Mouse (Mus musculus): Measurements from ENCODE around the gene AU021092. TPM values are rescaled to one million over a fixed set of nuclear protein-coding genes. Genes with fewer than 3 reads are reported as not detected.
"Not testable (repeated sequence)": the region's sequence is repeated elsewhere in the genome, so short reads cannot be mapped to it uniquely, and the experiment has no call there.

Gene AU021092
- 10 to 100 TPM; 17.6 to 23.8 TPM for total RNA-seq (2021)
- long read RNA-seq, experiment 1, partial matches to known transcripts = 0 of 5 reads
- long read RNA-seq, experiment 1, other reads (novel, unspliced or antisense) = 1 of 5 reads
- long read RNA-seq, experiment 2, transcript AU021092-201 (8 exons, 1,368 nt) = major isoform, 11 of 15 reads
- long read RNA-seq, experiment 2, partial matches to known transcripts = 0 of 15 reads
- long read RNA-seq, experiment 2, other reads (novel, unspliced or antisense) = 4 of 15 reads

DNA sequence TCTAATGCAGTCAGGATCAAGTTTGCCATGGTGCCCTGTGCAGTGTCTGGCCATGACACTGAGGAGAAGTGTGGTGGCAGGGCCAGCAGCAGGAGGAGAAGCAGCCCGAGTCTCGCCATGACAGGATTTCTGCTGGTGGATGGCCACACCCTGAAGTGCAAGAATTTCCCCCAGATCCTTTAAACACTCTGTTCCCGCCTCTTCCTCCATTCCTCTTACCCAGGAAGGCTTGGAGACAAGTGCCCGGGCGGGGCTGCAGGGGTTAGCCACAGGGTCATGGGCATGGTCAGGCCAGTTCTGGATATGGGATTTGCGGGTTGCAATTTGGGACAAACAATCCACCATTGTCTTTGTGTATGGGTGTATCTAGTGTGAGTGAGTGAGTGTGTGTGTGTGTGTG lies at the start of gene AU021092:
Gene AU021092 (minus strand): TSS at position 160 of the 400 bp plus-strand sequence.
- DNase-seq (ENCODE audit: low spot score in 2 of 2) = no peak

DNA sequence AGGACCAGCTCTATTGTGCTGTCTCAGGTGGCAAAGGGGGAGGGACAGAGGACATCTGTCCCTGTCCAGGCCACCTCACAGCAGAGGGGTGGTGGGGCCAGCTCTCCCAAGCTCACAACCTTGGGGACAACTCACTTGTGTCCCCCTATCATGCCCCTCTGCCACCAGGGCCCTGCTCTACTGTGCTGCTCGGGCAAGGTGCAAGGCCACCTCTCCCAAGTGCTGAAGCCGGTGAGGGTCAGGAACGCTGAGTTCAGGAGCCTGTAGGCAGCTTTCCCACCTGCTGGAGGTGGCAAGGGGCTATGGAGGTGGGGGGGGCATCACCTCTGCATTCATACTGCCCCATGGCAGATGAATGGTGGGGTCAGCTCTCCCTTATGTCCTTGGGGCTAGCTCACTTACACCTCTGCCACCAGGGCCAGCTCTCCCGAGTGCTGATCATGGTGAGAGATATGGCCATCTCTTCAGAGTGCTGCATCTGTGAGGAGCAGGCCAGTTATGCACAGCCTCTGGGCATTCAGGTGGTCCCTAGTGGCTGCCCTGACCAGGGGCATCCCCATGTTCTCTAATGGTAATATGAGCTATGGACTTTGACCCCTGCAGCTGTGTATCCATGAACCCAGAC lies 49.4 kb upstream of the AU021092 start:
- DNase-seq (ENCODE audit: low spot score in 2 of 2) = no peak

DNA sequence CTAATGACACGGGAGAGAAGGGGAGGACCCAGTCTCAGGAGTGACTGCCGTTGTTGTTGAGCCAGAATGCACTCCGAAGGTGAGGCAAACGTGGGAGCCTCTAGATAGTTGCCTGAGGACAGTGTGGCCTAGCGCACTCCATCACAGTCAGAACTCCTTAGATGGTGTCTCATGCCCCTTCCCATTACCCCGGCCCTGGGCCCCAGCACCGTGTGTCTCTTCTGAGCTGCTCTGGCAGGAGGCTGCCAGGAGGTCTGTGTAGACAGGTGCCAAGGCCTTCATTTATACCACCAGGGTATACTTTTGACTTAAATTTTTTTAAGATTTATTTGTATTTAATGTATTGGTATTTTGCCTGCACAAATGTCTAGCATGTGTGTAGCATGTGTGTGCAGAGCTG lies 41.8 kb upstream of the AU021092 start:
- DNase-seq (ENCODE audit: low spot score in 2 of 2) = no peak

DNA sequence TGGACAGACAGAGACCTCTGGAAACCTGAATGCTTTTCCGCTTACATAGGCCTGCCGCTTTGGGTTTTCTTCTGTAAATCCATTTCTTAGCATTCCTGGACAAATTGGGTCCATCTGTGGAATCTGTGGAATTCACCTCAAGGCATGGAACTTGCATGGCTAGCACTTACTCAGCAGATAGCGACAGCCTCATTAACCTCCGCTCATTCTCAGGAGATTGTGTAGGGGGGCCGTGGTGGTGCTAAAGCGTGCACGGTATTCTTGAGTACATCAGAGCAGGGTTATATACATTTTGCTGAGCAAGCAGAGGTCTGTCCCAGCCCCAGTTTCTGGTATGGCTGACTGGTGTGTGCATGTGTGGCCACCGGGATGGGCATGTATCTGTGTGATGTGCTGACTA lies 41.1 kb upstream of the AU021092 start:
- DNase-seq (ENCODE audit: low spot score in 2 of 2) = no peak

- DNase-seq (ENCODE audit: low spot score in 2 of 2) = peak; percentile 96 to 99
These were observed 33.8 kb upstream of the AU021092 start, which contains the start of gene Eef2kmt for GRCm38 (mm10) chr16:5255779-5256496. Gene Eef2kmt (minus strand): TSS chr16:5255983.

GRCm38 (mm10) chr16:5255081-5255740 lies 33.1 kb upstream of the AU021092 start:
- no peak for DNase-seq (ENCODE audit: low spot score in 2 of 2)

GRCm38 (mm10) chr16:5254346-5255025 lies 32.4 kb upstream of the AU021092 start:
- DNase-seq (ENCODE audit: low spot score in 2 of 2) = peak; percentile 64 to 69

DNA sequence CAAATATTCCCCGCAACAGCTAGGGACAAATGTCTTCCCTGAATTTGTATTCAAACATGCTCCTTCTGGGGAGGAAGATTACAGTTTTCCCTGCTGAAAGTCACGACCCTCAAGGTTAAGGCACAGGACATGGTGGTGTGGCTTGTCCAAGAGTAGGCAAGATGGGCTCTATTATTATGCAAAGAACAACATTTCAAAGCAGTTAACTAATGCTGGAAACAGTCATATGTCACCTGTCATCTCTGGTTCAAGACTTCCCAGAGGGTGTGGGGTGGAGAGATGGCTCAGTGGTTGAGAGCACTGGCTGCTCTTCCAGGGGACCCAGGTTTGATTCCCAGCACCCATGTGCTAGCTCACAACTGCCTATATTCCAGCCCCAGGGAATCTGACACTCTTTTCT lies 30.2 kb upstream of the AU021092 start:
- DNase-seq (ENCODE audit: low spot score in 2 of 2) = no peak

DNA sequence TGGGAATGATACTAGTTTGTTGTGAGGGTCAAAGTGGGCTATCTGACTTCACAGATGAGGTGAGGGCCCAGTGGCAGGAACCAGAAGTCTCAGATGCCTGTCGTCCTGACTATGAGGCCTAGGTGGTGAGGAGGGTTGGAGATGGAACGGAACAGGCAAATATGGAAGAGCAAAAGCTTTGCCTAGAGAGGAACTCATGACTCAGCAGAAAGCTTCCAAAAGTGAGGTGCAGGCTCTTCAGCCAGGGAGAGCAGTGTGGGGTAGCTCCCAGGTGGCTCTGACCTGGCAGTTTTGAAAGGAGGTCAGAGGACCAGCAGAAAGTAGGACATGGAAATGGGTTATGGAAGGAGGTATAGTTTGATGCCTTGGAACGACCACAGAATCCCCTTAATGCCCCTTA lies 28.8 kb upstream of the AU021092 start:
- no peak for DNase-seq (ENCODE audit: low spot score in 2 of 2)

DNA sequence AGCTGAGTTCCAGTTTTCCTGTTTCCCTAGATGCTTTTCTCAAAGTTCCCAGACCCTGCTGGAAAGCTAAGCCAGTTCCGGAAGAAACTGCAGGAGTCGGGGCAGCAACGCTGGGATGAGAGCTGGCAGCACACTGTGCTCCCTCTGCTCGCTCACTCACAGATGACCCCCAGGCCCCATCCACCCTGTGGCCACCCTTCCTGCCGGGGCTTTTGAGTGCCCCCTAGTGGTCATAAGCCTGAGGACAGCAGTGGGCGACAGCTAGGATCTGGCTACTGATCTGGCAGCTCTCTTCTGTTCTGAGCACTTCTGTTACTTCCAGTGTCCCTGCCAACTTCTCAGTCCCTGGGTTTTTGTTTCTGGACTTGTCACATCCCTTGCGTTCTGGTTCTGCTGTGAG lies 22.3 kb upstream of the AU021092 start:
- DNase-seq (ENCODE audit: low spot score in 2 of 2) = peak in 1 of 2 experiments; percentile 57

DNA sequence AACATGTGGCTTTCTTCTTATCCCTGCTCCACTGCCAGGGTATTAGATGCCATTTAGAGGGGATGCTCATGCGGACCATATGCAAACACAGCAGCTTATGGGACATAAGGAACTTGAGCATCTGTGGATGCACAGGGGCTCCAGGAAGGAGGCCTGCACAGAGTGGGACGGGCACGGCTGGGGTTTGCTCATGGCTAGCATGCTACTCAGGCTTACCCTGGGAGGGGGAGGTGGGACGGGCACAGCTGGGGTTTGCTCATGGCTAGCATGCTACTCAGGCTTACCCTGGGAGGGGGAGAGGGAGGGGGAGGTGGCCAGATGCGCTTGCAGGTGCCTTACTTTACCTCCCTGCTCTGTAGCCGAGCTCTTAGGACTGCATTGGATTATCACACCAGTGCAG lies 20.8 kb upstream of the AU021092 start:
- no peak for DNase-seq (ENCODE audit: low spot score in 2 of 2)

- no peak for DNase-seq (ENCODE audit: low spot score in 2 of 2)
These were observed 20.3 kb upstream of the AU021092 start for GRCm38 (mm10) chr16:5242355-5242754.

DNA sequence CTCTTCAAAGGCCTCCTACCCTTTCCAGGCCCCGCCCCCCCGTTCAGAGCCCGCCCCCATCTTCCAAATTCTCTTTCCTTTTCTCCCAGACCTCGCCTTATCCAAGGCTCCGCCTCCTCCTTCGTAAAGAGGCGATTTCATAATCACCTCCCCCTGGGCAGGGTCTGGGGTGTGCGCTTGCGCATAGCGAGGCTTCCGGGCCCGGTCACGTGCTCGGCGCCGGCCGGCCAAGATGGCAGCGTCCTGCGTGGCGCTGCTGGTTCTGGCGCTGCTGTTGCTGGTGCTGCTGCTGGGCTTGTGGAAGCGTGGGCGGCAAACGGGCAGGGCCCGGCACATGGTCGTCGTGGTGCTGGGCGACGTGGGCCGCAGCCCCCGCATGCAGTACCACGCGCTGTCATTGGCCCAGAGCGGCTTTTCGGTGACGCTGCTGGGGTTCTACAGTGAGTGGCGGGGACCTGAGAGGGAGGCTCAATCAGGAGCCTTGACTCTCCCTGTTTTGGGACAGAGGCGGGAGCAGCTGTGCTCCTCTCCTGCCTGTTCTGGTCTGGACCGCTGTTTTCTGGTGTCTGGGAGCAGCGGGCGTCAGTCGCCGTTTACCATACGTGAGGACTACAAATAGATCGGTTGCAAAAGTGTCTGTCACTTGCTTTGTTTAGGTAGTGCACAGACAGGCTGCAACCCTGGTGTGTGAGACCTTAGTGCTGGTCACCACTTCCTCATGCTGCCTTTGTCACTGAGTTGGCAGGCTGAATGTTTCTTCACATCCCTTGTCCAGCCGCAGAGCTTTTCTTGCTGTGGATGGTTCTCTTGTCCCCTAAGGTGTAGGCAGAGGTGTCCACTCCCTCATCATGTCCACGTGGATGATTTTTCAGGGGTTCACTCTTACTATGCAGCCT lies 11.6 kb upstream of the AU021092 start, which contains the start of gene Alg1:
Gene Alg1 (plus strand): TSS at position 204 of the 896 bp plus-strand sequence.
- DNase-seq (ENCODE audit: low spot score in 2 of 2) = peak; percentile 85 to 86

DNA sequence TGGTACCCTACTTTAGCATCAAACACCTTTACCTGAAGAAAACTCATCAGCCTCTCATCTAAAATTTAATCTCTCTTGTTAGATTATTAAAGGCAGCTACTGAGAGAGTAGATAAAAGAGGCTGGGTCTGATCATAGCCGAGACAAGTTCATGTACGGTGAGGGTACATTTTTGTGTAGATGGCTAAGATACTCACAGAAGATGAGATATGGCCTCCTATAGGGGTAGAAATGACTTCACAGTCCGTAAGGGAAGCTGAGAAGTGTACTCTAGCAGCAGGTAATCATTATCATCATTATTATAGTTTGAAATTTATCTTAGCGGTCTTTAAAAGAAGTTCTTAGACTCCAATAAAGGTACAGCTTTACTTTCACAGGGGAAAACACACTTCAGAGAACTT lies 10.9 kb upstream of the AU021092 start:
- no peak for DNase-seq (ENCODE audit: low spot score in 2 of 2)

DNA sequence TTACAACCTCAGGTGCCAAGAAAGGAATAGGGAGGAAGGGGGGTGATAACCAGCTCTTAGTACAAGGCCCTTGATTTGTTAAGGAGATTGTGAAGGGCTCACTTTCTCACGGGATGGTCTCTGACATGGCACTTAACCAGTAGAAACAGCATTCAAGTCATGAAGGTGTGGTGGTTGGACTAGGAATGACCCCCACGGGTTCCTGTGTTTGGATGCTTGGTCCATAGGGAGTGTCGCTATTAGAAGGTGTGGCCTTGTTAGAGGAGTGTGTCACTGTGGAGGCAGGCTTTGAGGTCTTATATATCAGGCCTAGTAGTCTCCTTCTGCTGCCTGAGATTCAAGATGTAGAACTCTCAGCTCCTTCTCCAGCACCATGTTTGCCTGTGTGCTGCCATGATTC lies 6.0 kb upstream of the AU021092 start:
- not testable (repeated sequence) for DNase-seq (ENCODE audit: low spot score in 2 of 2)

- not testable (repeated sequence) for DNase-seq (ENCODE audit: low spot score in 2 of 2)
These were observed 5.4 kb upstream of the AU021092 start for GRCm38 (mm10) chr16:5227501-5227900.

- not testable (repeated sequence) for DNase-seq (ENCODE audit: low spot score in 2 of 2)
These were observed 4.4 kb upstream of the AU021092 start for GRCm38 (mm10) chr16:5226534-5226933.

GRCm38 (mm10) chr16:5221403-5221802 lies 696 bp downstream of the AU021092 start:
- DNase-seq (ENCODE audit: low spot score in 2 of 2) = no peak

DNA sequence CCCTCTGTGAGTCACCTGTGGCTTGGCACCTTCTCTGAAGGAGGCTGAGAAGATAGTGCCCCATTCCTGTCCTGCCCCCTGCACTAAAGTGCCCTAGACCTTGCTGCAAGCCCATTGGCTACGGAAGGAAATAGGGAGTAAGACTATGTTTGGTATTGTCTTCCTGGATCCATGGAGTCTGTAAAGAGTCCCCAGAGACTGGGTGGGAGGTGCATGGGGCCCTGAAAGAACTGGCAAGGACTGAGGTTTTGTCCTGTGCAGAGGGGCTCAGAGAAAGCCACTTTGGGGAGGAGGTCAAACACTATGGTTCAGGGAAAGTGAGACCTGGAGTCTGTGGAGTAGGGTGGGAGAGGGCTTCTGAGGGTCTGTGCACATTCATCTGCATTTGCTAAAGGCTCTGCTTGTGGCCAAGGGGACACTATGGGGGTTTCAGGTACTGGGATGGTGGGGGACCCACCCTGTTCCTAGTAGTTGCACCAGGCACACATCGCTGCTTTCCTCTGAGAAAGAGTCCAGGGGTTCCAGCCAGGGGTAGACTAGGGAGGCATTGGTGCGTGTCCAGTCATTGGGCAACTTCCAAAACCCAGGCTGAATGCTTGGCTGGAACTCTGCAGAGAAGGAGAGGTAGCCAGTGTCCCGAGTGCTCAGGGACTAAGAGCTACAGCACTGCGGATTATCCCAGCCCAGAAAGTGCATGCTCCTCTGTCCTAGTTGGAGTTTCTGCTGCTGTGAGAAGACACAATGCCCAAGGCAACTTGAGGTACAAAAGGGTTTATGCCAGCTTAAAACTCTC lies 4.6 kb downstream of the AU021092 start:
- DNase-seq (ENCODE audit: low spot score in 2 of 2) = no peak
